Mouse (Mus musculus) liver, postnatal 0 days (tissue): ENCODE data around the gene St5. TPM values are rescaled to one million over a fixed set of nuclear protein-coding genes. Genes with fewer than 3 reads are reported as not detected.

Source experiments
- ATAC-seq: fragments of 200-750 bp; cut with Nextera tagmentation; 2 replicates; pipeline ENCODE4 v1.8.0; 2017; ENCODE audit warnings: mild to moderate bottlenecking, moderate library complexity
- DNase-seq: peaks from one replicate; pipeline ENCODE4 v3.0.0-alpha.2; 2016
- H3K27ac ChIP-seq: fragments of 300-500 bp; sonication (generic); 2 replicates; pipeline ENCODE4 v1.5.1; 2014; ENCODE audit warnings: antibody characterized with exemption, moderate library complexity, mild to moderate bottlenecking, low read depth
- H3K27me3 ChIP-seq: fragments of 300-500 bp; sonication (generic); 2 replicates; pipeline ENCODE4 v1.6.1; 2014; ENCODE audit warnings: low read length, control low read depth, mixed read lengths; ENCODE audit not compliant: insufficient read depth
- H3K36me3 ChIP-seq: fragments of 300-500 bp; sonication (generic); replicated peaks from 2 replicates; pipeline ENCODE4 v1.6.1; 2014; ENCODE audit warnings: mild to moderate bottlenecking, control low read depth, low read length, moderate library complexity, mixed read lengths; ENCODE audit not compliant: insufficient read depth
- H3K4me1 ChIP-seq: fragments of 300-500 bp; sonication (generic); 2 replicates; pipeline ENCODE4 v1.6.1; 2014; ENCODE audit warnings: antibody characterized with exemption, mild to moderate bottlenecking, control low read depth; ENCODE audit not compliant: insufficient read depth
- H3K4me2 ChIP-seq: fragments of 300-500 bp; sonication (generic); 2 replicates; pipeline ENCODE4 v1.6.1; 2014; ENCODE audit warnings: low read depth, mild to moderate bottlenecking, low read length, moderate library complexity, mixed read lengths
- H3K4me3 ChIP-seq: fragments of 300-500 bp; sonication (generic); 2 replicates; pipeline ENCODE4 v1.5.1; 2014; ENCODE audit warnings: low read depth, low read length
- H3K9ac ChIP-seq: fragments of 300-500 bp; sonication (generic); replicated peaks from 2 replicates; pipeline ENCODE4 v1.6.1; 2014; ENCODE audit warnings: mild to moderate bottlenecking, moderate library complexity
- H3K9me3 ChIP-seq: fragments of 300-500 bp; sonication (generic); 2 replicates; pipeline ENCODE4 v1.6.1; 2016; ENCODE audit warnings: mild to moderate bottlenecking, control low read depth, low read length, mixed read lengths
- CTCF ChIP-seq: sonication (generic); IDR thresholded peaks from 2 replicates; pipeline ENCODE4 v1.5.1; 2016; ENCODE audit warnings: antibody characterized with exemption, low read depth
- EP300 ChIP-seq: IDR thresholded peaks from 2 replicates; pipeline ENCODE4 v1.6.1; 2016; ENCODE audit warnings: antibody characterized with exemption, low read depth, mild to moderate bottlenecking
- WGBS: fragments of 180-500 bp; shearing (Covaris S2); extraction: QIAGEN DNeasy Blood & Tissue Kit; methylation state at CpG from one replicate; pipeline ENCODE4 v1.1.7; 2014; ENCODE audit not compliant: insufficient replicate concordance; 5-methylcytosine and 5-hydroxymethylcytosine counted together
- polyA plus RNA-seq: library from polyadenylated mRNA; unstranded; fragments of >200 nt; fragmentation: Nextera tagmentation; extraction: Ambion mirVana; gene quantifications from 2 replicates; pipeline ENCODE4 v1.2.1, GENCODE M21; 2015

Gene St5
- 33.4 and 33.9 TPM in 2 replicates for polyA plus RNA-seq

GRCm38 (mm10) chr7:109703190-109704015, at the start of gene St5, which contains the start of gene Akip1:
Gene St5 (minus strand): TSS chr7:109703605.
Gene Akip1 (plus strand): TSS chr7:109703690.
- Histone ChIP-seq H3K9me3 (no peaks in the 10 kb centered on the region), H3K4me1 (peaks cover 4% of the 10 kb centered on the region; the same call in 1 of the 2 replicates), H3K27me3 (no peaks in the 10 kb centered on the region), H3K36me3 (peaks cover 5% of the 10 kb centered on the region), H3K9ac (peak within 1 kb of the TSS; percentile 77), H3K27ac (peak within 1 kb of the TSS; percentile 58), H3K4me3 (peak within 1 kb of the TSS; percentile 64), H3K4me2 (peak within 1 kb of the TSS; percentile 83)
- DNase-seq (peak; percentile 98), ATAC-seq (peak; percentile 95)
- WGBS = 2% methylated on average over 61 of the region's 61 CpGs
- TF ChIP-seq EP300 (no peak), CTCF (no peak)

GRCm38 (mm10) chr7:109752008-109752925, 48.9 kb upstream of the St5 start, which contains the start of gene Tmem9b:
Gene Tmem9b (minus strand): TSS chr7:109752875.
- DNase-seq (peak; percentile 88), ATAC-seq (peak; percentile 94)
- H3K27me3 ChIP-seq = no peaks in the 10 kb centered on the region
- under 1% methylated on average over 70 of the region's 74 CpGs for WGBS
- H3K4me3 ChIP-seq = peak within 1 kb of the TSS; percentile 90
- H3K4me2 ChIP-seq = peak within 1 kb of the TSS; percentile 84
- TF ChIP-seq CTCF = no peak
- no peak for TF ChIP-seq EP300
- peaks cover 14% of the 10 kb centered on the region for H3K4me1 ChIP-seq
- H3K36me3 ChIP-seq = peaks cover 5% of the 10 kb centered on the region; the same call in 1 of the 2 replicates
- H3K9me3 ChIP-seq = no peaks in the 10 kb centered on the region
- peak within 1 kb of the TSS; percentile 87 for H3K27ac ChIP-seq
- peak within 1 kb of the TSS; percentile 81 for H3K9ac ChIP-seq

DNA sequence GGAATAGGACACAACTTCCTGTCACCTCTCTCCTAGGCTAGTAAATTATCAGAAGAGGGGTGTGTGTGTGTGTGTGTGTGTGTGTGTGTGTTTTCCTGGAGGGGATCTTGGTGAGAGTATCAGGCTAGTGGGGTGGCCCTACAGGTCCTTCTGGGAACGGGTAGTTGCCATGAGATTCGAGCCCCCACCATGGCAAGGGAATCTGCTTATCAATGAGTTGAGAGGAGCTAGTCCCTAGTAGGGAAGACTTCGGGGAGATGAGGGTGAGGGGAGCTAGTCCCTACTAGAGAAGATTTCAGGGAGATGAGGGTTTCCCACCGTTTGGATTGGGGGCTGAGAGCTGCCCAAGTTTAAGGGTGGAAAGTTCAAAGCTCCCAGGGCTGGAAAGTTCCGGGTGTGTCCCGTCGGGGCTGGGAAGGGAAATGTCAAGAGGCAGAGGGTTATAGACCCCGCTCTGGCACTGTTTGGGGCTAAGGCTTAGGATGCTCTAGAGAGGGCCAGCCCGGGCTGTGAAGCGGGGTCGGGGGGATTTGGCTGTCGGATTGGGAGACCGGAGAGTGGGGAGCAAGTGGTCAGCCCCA, 48.1 kb upstream of the St5 start:
- peaks cover 14% of the 10 kb centered on the region for H3K4me1 ChIP-seq
- H3K36me3 ChIP-seq = peaks cover 5% of the 10 kb centered on the region; the same call in 1 of the 2 replicates
- H3K4me2 ChIP-seq = peak overlapping the region; percentile 84
- no peak for TF ChIP-seq EP300
- no peak for TF ChIP-seq CTCF
- DNase-seq (no peak), ATAC-seq (peak; percentile 2; the same call in 1 of the 2 replicates)
- no peaks in the 10 kb centered on the region for H3K27me3 ChIP-seq
- H3K9me3 ChIP-seq = no peaks in the 10 kb centered on the region
- H3K4me3 ChIP-seq = peak overlapping the region; percentile 90
- H3K9ac ChIP-seq = peak overlapping the region; percentile 81
- H3K27ac ChIP-seq = peak overlapping the region; percentile 87
- WGBS = 1% methylated on average over 13 of the region's 13 CpGs

- no peak for ATAC-seq
- H3K4me1 ChIP-seq = peaks cover 9% of the 10 kb centered on the region
- 66% methylated on average over 1 of the region's 1 CpGs for WGBS
Observed at GRCm38 (mm10) chr7:109747747-109748146, 44.3 kb upstream of the St5 start.

GRCm38 (mm10) chr7:109741703-109742102, 38.3 kb upstream of the St5 start:
- DNase-seq (no peak), ATAC-seq (no peak)
- Histone ChIP-seq H3K4me2 (no peak overlapping the region), H3K4me3 (no peak overlapping the region), H3K36me3 (peaks cover 49% of the 10 kb centered on the region), H3K27ac (no peak overlapping the region), H3K27me3 (no peaks in the 10 kb centered on the region), H3K4me1 (no peaks in the 10 kb centered on the region), H3K9ac (no peak overlapping the region), H3K9me3 (no peaks in the 10 kb centered on the region)
- 87% methylated on average over 4 of the region's 4 CpGs for WGBS
- TF ChIP-seq EP300 = no peak
- no peak for TF ChIP-seq CTCF

More at GRCm38 (mm10) chr7:109747747-109748146, 44.3 kb upstream of the St5 start:
- H3K27me3 ChIP-seq = no peaks in the 10 kb centered on the region
- no peaks in the 10 kb centered on the region for H3K9me3 ChIP-seq
- H3K4me2 ChIP-seq = no peak overlapping the region
- peaks cover 24% of the 10 kb centered on the region for H3K36me3 ChIP-seq
- no peak for DNase-seq
- no peak overlapping the region for H3K27ac ChIP-seq
- TF ChIP-seq CTCF = peak; percentile 39; the same call in 1 of the 2 replicates
- TF ChIP-seq EP300 = no peak
- H3K4me3 ChIP-seq = no peak overlapping the region
- no peak overlapping the region for H3K9ac ChIP-seq
